Mouse (Mus musculus) myocyte (in vitro differentiated cells): ENCODE measurements around the gene Gm3435. TPM values are rescaled to one million over a fixed set of nuclear protein-coding genes. Genes with fewer than 3 reads are reported as not detected.
"Not testable (repeated sequence)": the region's sequence is repeated elsewhere in the genome, so short reads cannot be mapped to it uniquely, and the experiment has no call there.

Experiments used
- H3K27me3 ChIP-seq: one replicate; pipeline ENCODE4 v1.6.1; 2011; ENCODE audit not compliant: control insufficient read depth, insufficient read depth, insufficient read length
- H3K36me3 ChIP-seq: one replicate; pipeline ENCODE4 v1.6.1; 2011; ENCODE audit not compliant: control insufficient read depth, insufficient read depth
- H3K4me2 ChIP-seq: one replicate; pipeline ENCODE4 v1.6.1; 2011; ENCODE audit warnings: low read depth, control low read depth
- H3K4me3 ChIP-seq: one replicate; pipeline ENCODE4 v1.5.1; 2011; ENCODE audit warnings: mild to moderate bottlenecking, control low read depth, moderate library complexity
- H3K79me2 ChIP-seq: one replicate; pipeline ENCODE4 v1.6.1; 2011; ENCODE audit not compliant: control insufficient read depth, insufficient read depth
- H3ac ChIP-seq: one replicate; pipeline ENCODE4 v1.6.1; 2011; ENCODE audit not compliant: control insufficient read depth, insufficient read length
- CEBPB ChIP-seq: IDR thresholded peaks from 2 replicates; pipeline ENCODE4 v1.6.1; 2011; ENCODE audit warnings: mild to moderate bottlenecking, moderate library complexity; ENCODE audit not compliant: poor library complexity, insufficient read depth, severe bottlenecking
- E2F4 ChIP-seq: IDR thresholded peaks from one replicate; pipeline ENCODE4 v1.6.1; 2011; ENCODE audit warnings: mild to moderate bottlenecking, control low read depth, moderate library complexity; ENCODE audit not compliant: insufficient read depth
- MYOG ChIP-seq, 3 experiments: IDR thresholded peaks; one replicate each; pipeline ENCODE4 v1.6.1; 2011; ENCODE audit warnings: control low read depth in 2 of 3, low read depth in 2 of 3, mild to moderate bottlenecking in 2 of 3; ENCODE audit not compliant: insufficient read length in 2 of 3, control insufficient read depth in 1 of 3, insufficient read depth in 1 of 3
- POLR2A ChIP-seq: IDR thresholded peaks from one replicate; pipeline ENCODE4 v1.6.1; 2011; ENCODE audit warnings: low read depth, mild to moderate bottlenecking, control low read depth, moderate library complexity; ENCODE audit not compliant: insufficient read length
- POLR2AphosphoS2 ChIP-seq: IDR thresholded peaks from one replicate; pipeline ENCODE4 v1.6.1; 2011; ENCODE audit warnings: low read depth, control low read depth; ENCODE audit not compliant: insufficient read length
- REST ChIP-seq: IDR thresholded peaks from one replicate; pipeline ENCODE4 v1.6.1; 2011; ENCODE audit warnings: mild to moderate bottlenecking, control low read depth, moderate library complexity; ENCODE audit not compliant: insufficient read depth, insufficient read length
- SRF ChIP-seq: IDR thresholded peaks from one replicate; pipeline ENCODE4 v1.6.1; 2011; ENCODE audit warnings: low read depth; ENCODE audit not compliant: control insufficient read depth, insufficient read length
- TCF12 ChIP-seq: IDR thresholded peaks from one replicate; pipeline ENCODE4 v1.6.1; 2011; ENCODE audit warnings: mild to moderate bottlenecking, control low read depth; ENCODE audit not compliant: poor library complexity, insufficient read depth, severe bottlenecking
- TCF3 ChIP-seq: IDR thresholded peaks from one replicate; pipeline ENCODE4 v1.6.1; 2011; ENCODE audit warnings: low read depth, control low read depth; ENCODE audit not compliant: insufficient read length
- USF1 ChIP-seq: IDR thresholded peaks from one replicate; pipeline ENCODE4 v1.6.1; 2011; ENCODE audit warnings: low read depth, mild to moderate bottlenecking, control low read depth, moderate library complexity
- polyA plus RNA-seq: library from polyadenylated mRNA; unstranded; fragments of >200 nt; fragmentation: generic; extraction: Trizol; gene quantifications from one replicate; pipeline ENCODE4 v1.2.1, GENCODE M21; 2012; ENCODE audit warnings: missing spikeins

Gene Gm3435
- 2.9 TPM for polyA plus RNA-seq

GRCm38 (mm10) chr17:15009706-15010413 is at the start of gene Gm3435:
Gene Gm3435, plus strand, starts transcription at chr17:15010176.
- not testable (repeated sequence) for H3K4me2 ChIP-seq, H3K36me3 ChIP-seq, H3K27me3 ChIP-seq, H3K79me2 ChIP-seq, H3K4me3 ChIP-seq, H3ac ChIP-seq

- H3K4me2 ChIP-seq, result peak overlapping the region; percentile 80
- peak overlapping the region; percentile 61 for H3K4me3 ChIP-seq
- H3ac ChIP-seq, result peak overlapping the region; percentile 100
- peaks cover 50% of the 10 kb centered on the region for H3K79me2 ChIP-seq
- no peak for TF ChIP-seq POLR2AphosphoS2
- TF ChIP-seq CEBPB, result no peak
- no peak for TF ChIP-seq REST
- no peak for TF ChIP-seq E2F4
- no peak for TF ChIP-seq TCF3
- TF ChIP-seq SRF, result no peak
- no peak for TF ChIP-seq USF1
- no peak for TF ChIP-seq TCF12
- no peak for TF ChIP-seq MYOG (IDR thresholded peaks at IDR 0.05; ENCODE audit: control insufficient read depth in 1 of 3, insufficient read depth in 1 of 3, insufficient read length in 2 of 3, low read depth in 2 of 3)
- no peak for TF ChIP-seq POLR2A
- peaks cover 33% of the 10 kb centered on the region for H3K36me3 ChIP-seq
- H3K27me3 ChIP-seq, result no peaks in the 10 kb centered on the region
Observed at GRCm38 (mm10) chr17:14960520-14960919, 49.5 kb upstream of the Gm3435 start.

- TF ChIP-seq POLR2AphosphoS2, result peak; percentile 61
- TF ChIP-seq POLR2A, result peak; percentile 71
- Histone ChIP-seq H3K4me3 (peak within 1 kb of the TSS; percentile 61), H3K79me2 (peaks cover 45% of the 10 kb centered on the region), H3K36me3 (peaks cover 28% of the 10 kb centered on the region), H3ac (peak within 1 kb of the TSS; percentile 100), H3K4me2 (peak within 1 kb of the TSS; percentile 80)
- H3K27me3 ChIP-seq, result not testable (repeated sequence)
Observed at GRCm38 (mm10) chr17:14960951-14961556, 48.9 kb upstream of the Gm3435 start, which contains the start of gene Phf10. Gene Phf10, minus strand, starts transcription at chr17:14961273.

GRCm38 (mm10) chr17:14961557-14962154 is 48.3 kb upstream of the Gm3435 start:
- H3K79me2 ChIP-seq, result peaks cover 39% of the 10 kb centered on the region
- not testable (repeated sequence) for H3K27me3 ChIP-seq, H3K4me3 ChIP-seq, H3K4me2 ChIP-seq
- peak overlapping the region; percentile 100 for H3ac ChIP-seq
- H3K36me3 ChIP-seq, result peaks cover 22% of the 10 kb centered on the region

GRCm38 (mm10) chr17:14968373-14968913 is 41.5 kb upstream of the Gm3435 start:
- not testable (repeated sequence) for H3K79me2 ChIP-seq, H3K4me3 ChIP-seq, H3ac ChIP-seq, H3K4me2 ChIP-seq, H3K36me3 ChIP-seq, H3K27me3 ChIP-seq

- not testable (repeated sequence) for H3K79me2 ChIP-seq, H3K27me3 ChIP-seq, H3K4me2 ChIP-seq, H3K4me3 ChIP-seq, H3K36me3 ChIP-seq, H3ac ChIP-seq
Observed at GRCm38 (mm10) chr17:14977718-14978361, 32.1 kb upstream of the Gm3435 start.

- not testable (repeated sequence) for H3K79me2 ChIP-seq, H3K4me3 ChIP-seq, H3K27me3 ChIP-seq, H3K4me2 ChIP-seq, H3ac ChIP-seq, H3K36me3 ChIP-seq
Observed at GRCm38 (mm10) chr17:14978362-14979038, 31.5 kb upstream of the Gm3435 start, which contains the start of the genes 9030025P20Rik and Gm3417. Gene 9030025P20Rik, plus strand, starts transcription at chr17:14978468. Gene Gm3417, minus strand, starts transcription at chr17:14978790.

GRCm38 (mm10) chr17:14990116-14990702 is 19.8 kb upstream of the Gm3435 start:
- H3ac ChIP-seq, H3K79me2 ChIP-seq, H3K36me3 ChIP-seq, H3K4me3 ChIP-seq, H3K27me3 ChIP-seq: not testable (repeated sequence)
- peak overlapping the region; percentile 65 for H3K4me2 ChIP-seq
